Mouse (Mus musculus) CH12.LX (cell line): ENCODE measurements at regions not wholly inside any gene's neighbourhood (a gene's known extent, or its start where the extent isn't known, plus 50 kb on each side); places are given as distances from the start of the nearest gene placed in this dataset.

ENCODE experiments used
- DNase-seq: peaks from one replicate; pipeline ENCODE4 v3.0.0-alpha.2; 2013; ENCODE audit errors: extremely low read depth
- H3K27ac ChIP-seq: 2 replicates; pipeline ENCODE4 v1.5.1; 2012; ENCODE audit warnings: low read depth, mild to moderate bottlenecking, control low read depth, moderate library complexity; ENCODE audit not compliant: insufficient read depth
- H3K27me3 ChIP-seq: replicated peaks from 2 replicates; pipeline ENCODE3; 2012; ENCODE audit warnings: inconsistent platforms
- H3K36me3 ChIP-seq, 2 experiments: replicated peaks in 1 of 2; 2 replicates each; pipeline versions ENCODE3 to v1.6.1; 2012; ENCODE audit warnings: inconsistent platforms in 1 of 2, low read length in 1 of 2, mild to moderate bottlenecking in 1 of 2, mixed read lengths in 1 of 2, moderate library complexity in 1 of 2; ENCODE audit not compliant: control insufficient read depth in 1 of 2, insufficient read depth in 1 of 2
- H3K4me1 ChIP-seq, 2 experiments: 2 replicates each; pipeline ENCODE4 v1.6.1; 2012; ENCODE audit warnings: inconsistent platforms in 1 of 2, moderate library complexity in 1 of 2; ENCODE audit not compliant: insufficient read depth in 2 of 2, control insufficient read depth in 1 of 2
- H3K4me2 ChIP-seq: 2 replicates; pipeline ENCODE4 v1.6.1; 2012; ENCODE audit warnings: low read depth, mild to moderate bottlenecking, control low read depth; ENCODE audit not compliant: poor library complexity, insufficient read depth, severe bottlenecking
- H3K4me3 ChIP-seq, 3 experiments: fragments of 150-350 bp in 1 of 3; sonication (generic) in 1 of 3; replicated peaks in 1 of 3; 2 replicates each; pipeline versions ENCODE3 to v1.5.1; 2011 to 2012; ENCODE audit warnings: low read depth in 2 of 3, low read length in 2 of 3, mild to moderate bottlenecking in 2 of 3, moderate library complexity in 2 of 3, control low read depth in 1 of 3, improper control_type of control experiment in 1 of 3, inconsistent platforms in 1 of 3, mixed read lengths in 1 of 3; ENCODE audit not compliant: poor library complexity in 1 of 3
- H3K79me2 ChIP-seq: replicated peaks from 2 replicates; pipeline ENCODE4 v1.6.1; 2012; ENCODE audit warnings: mild to moderate bottlenecking, moderate library complexity; ENCODE audit not compliant: control insufficient read depth, poor library complexity, insufficient read depth, severe bottlenecking; ENCODE audit errors: extremely low read depth
- H3K9ac ChIP-seq: 2 replicates; pipeline ENCODE4 v1.6.1; 2012; ENCODE audit warnings: low read depth, mild to moderate bottlenecking, control low read depth, moderate library complexity; ENCODE audit not compliant: insufficient read depth
- H3K9me3 ChIP-seq: replicated peaks from 2 replicates; pipeline ENCODE3; 2012; ENCODE audit warnings: low read length, inconsistent platforms, mixed read lengths
- BHLHE40 ChIP-seq: IDR thresholded peaks from 2 replicates; pipeline ENCODE4 v1.6.1; 2011; ENCODE audit warnings: mild to moderate bottlenecking, low read depth, low read length, improper control_type of control experiment
- CHD1 ChIP-seq: IDR thresholded peaks from 2 replicates; pipeline ENCODE4 v1.6.1; 2012; ENCODE audit warnings: low read depth, low read length, improper control_type of control experiment, inconsistent platforms
- ELF1 ChIP-seq: IDR thresholded peaks from 2 replicates; pipeline ENCODE4 v1.6.1; 2014; ENCODE audit warnings: low read depth, mild to moderate bottlenecking, inconsistent platforms, low read length, improper control_type of control experiment
- EP300 ChIP-seq: IDR thresholded peaks from 2 replicates; pipeline ENCODE4 v1.6.1; 2011; ENCODE audit warnings: low read length, improper control_type of control experiment
- GABPA ChIP-seq: IDR thresholded peaks from 2 replicates; pipeline ENCODE4 v1.6.1; 2012; ENCODE audit warnings: low read depth, low read length, improper control_type of control experiment, inconsistent platforms; ENCODE audit not compliant: insufficient replicate concordance
- IRF4 ChIP-seq: IDR thresholded peaks from 2 replicates; pipeline ENCODE4 v1.6.1; 2014; ENCODE audit warnings: low read depth, mild to moderate bottlenecking, inconsistent platforms, low read length, improper control_type of control experiment
- JUN ChIP-seq: IDR thresholded peaks from 2 replicates; pipeline ENCODE4 v1.6.1; 2011; ENCODE audit warnings: low read depth, mild to moderate bottlenecking, low read length, improper control_type of control experiment, moderate library complexity; ENCODE audit not compliant: insufficient read depth
- JUND ChIP-seq: conservative IDR thresholded peaks from 2 replicates; pipeline ENCODE4 v1.6.1; 2011; ENCODE audit warnings: low read depth, low read length, improper control_type of control experiment
- MAFK ChIP-seq: IDR thresholded peaks from 2 replicates; pipeline ENCODE4 v1.6.1; 2011; ENCODE audit warnings: low read length, improper control_type of control experiment; ENCODE audit not compliant: insufficient replicate concordance
- MAZ ChIP-seq: IDR thresholded peaks from 2 replicates; pipeline ENCODE4 v1.6.1; 2012; ENCODE audit warnings: low read depth, mild to moderate bottlenecking, inconsistent platforms, low read length, improper control_type of control experiment, moderate library complexity
- MEF2A ChIP-seq: IDR thresholded peaks from 2 replicates; pipeline ENCODE4 v1.6.1; 2014; ENCODE audit warnings: low read depth, mild to moderate bottlenecking, inconsistent platforms, low read length, improper control_type of control experiment, borderline replicate concordance
- MYC ChIP-seq: IDR thresholded peaks from 2 replicates; pipeline ENCODE4 v1.6.1; 2011; ENCODE audit warnings: low read depth, mild to moderate bottlenecking, improper control_type of control experiment, low read length
- PAX5 ChIP-seq: IDR thresholded peaks from 2 replicates; pipeline ENCODE4 v1.6.1; 2012; ENCODE audit warnings: low read length, inconsistent platforms, mixed read lengths
- POLR2A ChIP-seq: IDR thresholded peaks from 2 replicates; pipeline ENCODE4 v1.6.1; 2011; ENCODE audit warnings: low read depth, mild to moderate bottlenecking, improper control_type of control experiment, low read length
- RAD21 ChIP-seq: IDR thresholded peaks from 2 replicates; pipeline ENCODE4 v1.6.1; 2011; ENCODE audit warnings: low read depth, mild to moderate bottlenecking, low read length, improper control_type of control experiment, moderate library complexity
- SMC3 ChIP-seq: IDR thresholded peaks from 2 replicates; pipeline ENCODE4 v1.6.1; 2011; ENCODE audit warnings: low read depth, low read length, improper control_type of control experiment
- TBP ChIP-seq: conservative IDR thresholded peaks from 2 replicates; pipeline ENCODE4 v1.6.1; 2011; ENCODE audit warnings: low read depth, low read length, improper control_type of control experiment
- TCF12 ChIP-seq: IDR thresholded peaks from 2 replicates; pipeline ENCODE4 v1.6.1; 2014; ENCODE audit warnings: low read depth, mild to moderate bottlenecking, inconsistent platforms, low read length, improper control_type of control experiment
- USF1 ChIP-seq: IDR thresholded peaks from 2 replicates; pipeline ENCODE4 v1.6.1; 2014; ENCODE audit warnings: low read depth, mild to moderate bottlenecking, inconsistent platforms, low read length, improper control_type of control experiment
- ZMIZ1 ChIP-seq: IDR thresholded peaks from 2 replicates; pipeline ENCODE4 v1.6.1; 2012; ENCODE audit warnings: low read depth, mild to moderate bottlenecking, inconsistent platforms, low read length, improper control_type of control experiment
- dilution Hi-C: fragments of 300-500 bp; cut with MboI; formaldehyde crosslinking; loops from 2 replicates; pipeline ENCODE4 v1.14.3; 2020; ENCODE audit warnings: low sequenced_read_pairs; ENCODE audit not compliant: extremely low pct_unique_long_range_greater_than_20kb, extremely low pct_ligation_motif_present
- in situ Hi-C: fragments of 300-500 bp; cut with MboI; formaldehyde crosslinking; loops from 3 replicates; pipeline ENCODE4 v1.14.3; 2019; ENCODE audit warnings: low sequenced_read_pairs, low pct_ligation_motif_present, low pct_unique_long_range_greater_than_20kb, mixed read lengths

DNA sequence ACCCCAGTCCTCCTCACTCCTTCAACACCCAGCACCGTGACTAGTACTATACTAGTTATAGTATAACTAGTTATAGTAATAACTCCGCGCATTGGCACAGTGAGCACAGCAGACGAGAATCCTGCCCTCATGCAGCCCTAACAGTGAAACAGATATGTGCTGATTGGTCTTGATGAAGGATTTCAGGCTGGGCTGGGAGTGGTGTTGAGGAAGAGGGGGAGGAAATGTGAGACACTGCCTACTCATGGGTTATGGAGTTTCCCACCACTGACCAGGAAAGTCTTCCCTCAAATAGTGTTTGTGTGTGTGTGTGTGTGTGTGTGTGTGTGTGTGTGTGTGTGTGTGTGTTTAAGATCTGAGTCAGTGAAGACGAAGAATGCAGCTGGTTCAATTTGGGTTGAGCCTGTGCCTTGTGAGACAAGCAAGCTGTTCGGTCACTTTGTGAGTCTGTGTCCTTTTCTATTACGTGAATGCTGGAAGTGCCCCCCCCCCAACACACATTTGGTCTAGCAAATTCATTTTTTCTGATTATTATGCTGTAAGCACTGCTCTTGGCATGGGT is 185.9 kb upstream of the Kit start:
- no peak for TF ChIP-seq EP300
- no peak for TF ChIP-seq ELF1
- no peak for TF ChIP-seq IRF4
- Histone ChIP-seq H3K4me1 (no peaks in the 10 kb centered on the region), H3K9me3 (no peaks in the 10 kb centered on the region), H3K4me3 (no peak overlapping the region), H3K9ac (no peak overlapping the region), H3K27ac (no peak overlapping the region), H3K79me2 (no peaks in the 10 kb centered on the region), H3K4me2 (no peak overlapping the region), H3K36me3 (no peaks in the 10 kb centered on the region), H3K27me3 (no peaks in the 10 kb centered on the region)
- in situ Hi-C loops (no loop called here), dilution Hi-C loops (no loop called here)
- no peak for DNase-seq

- TF ChIP-seq JUN (no peak), MYC (no peak), POLR2A (no peak), SMC3 (no peak)
- Histone ChIP-seq H3K27ac (no peak overlapping the region), H3K79me2 (no peaks in the 10 kb centered on the region), H3K4me1 (no peaks in the 10 kb centered on the region), H3K9me3 (no peaks in the 10 kb centered on the region), H3K4me2 (no peak overlapping the region), H3K36me3 (no peaks in the 10 kb centered on the region), H3K4me3 (no peak overlapping the region), H3K27me3 (no peaks in the 10 kb centered on the region), H3K9ac (no peak overlapping the region)
- DNase-seq: no peak
- in situ Hi-C loops: no loop called here
- dilution Hi-C loops: no loop called here
Measured at GRCm38 (mm10) chr5:75389433-75389971, 185.2 kb upstream of the Kit start.

DNA sequence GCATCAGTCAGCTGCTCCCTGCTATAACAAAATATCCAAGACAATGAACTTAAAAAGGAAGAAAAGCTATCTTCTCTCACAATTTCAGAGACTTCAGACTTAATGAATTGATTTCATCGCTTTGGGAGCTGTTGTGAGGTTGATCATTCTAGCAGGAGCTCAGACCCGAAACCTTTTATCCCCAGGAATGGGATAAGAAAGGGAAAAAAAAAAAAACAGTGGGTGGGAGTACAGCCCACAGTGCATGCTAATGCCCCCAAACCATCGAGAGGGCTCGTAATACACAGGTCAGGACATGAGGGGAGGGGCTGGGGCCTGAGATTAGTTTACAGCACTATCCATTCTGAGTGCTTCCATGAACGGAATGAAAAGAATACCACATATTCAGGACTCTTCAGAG is 175.9 kb upstream of the Kit start:
- in situ Hi-C loops: no loop called here
- no peak for DNase-seq
- no peak for TF ChIP-seq MAFK
- TF ChIP-seq IRF4: no peak
- TF ChIP-seq CHD1: no peak
- TF ChIP-seq GABPA: no peak
- TF ChIP-seq USF1: no peak
- TF ChIP-seq JUND: no peak
- TF ChIP-seq TBP: no peak
- TF ChIP-seq MEF2A: no peak
- TF ChIP-seq MAZ: no peak
- no peak for TF ChIP-seq SMC3
- no peak for TF ChIP-seq TCF12
- no peak for TF ChIP-seq ZMIZ1
- TF ChIP-seq RAD21: no peak
- no peak for TF ChIP-seq BHLHE40
- no peak for TF ChIP-seq PAX5
- H3K36me3 ChIP-seq: no peaks in the 10 kb centered on the region
- dilution Hi-C loops: no loop called here
- no peaks in the 10 kb centered on the region for H3K27me3 ChIP-seq
- no peak overlapping the region for H3K27ac ChIP-seq
- H3K4me1 ChIP-seq: no peaks in the 10 kb centered on the region
- H3K4me2 ChIP-seq: no peak overlapping the region
- no peaks in the 10 kb centered on the region for H3K9me3 ChIP-seq
- no peaks in the 10 kb centered on the region for H3K79me2 ChIP-seq
- H3K4me3 ChIP-seq: no peak overlapping the region
- no peak overlapping the region for H3K9ac ChIP-seq
